Mouse (Mus musculus) cerebellum, adult 8-10 months (tissue): ENCODE results near the gene Nrd1.

Experiments used
- DNase-seq: peaks from one replicate; pipeline ENCODE4 v3.0.0; 2022

Gene Nrd1

GRCm38 (mm10) chr4:109029857-109030256, 29.4 kb downstream of the Nrd1 start:
- no peak for DNase-seq

DNA sequence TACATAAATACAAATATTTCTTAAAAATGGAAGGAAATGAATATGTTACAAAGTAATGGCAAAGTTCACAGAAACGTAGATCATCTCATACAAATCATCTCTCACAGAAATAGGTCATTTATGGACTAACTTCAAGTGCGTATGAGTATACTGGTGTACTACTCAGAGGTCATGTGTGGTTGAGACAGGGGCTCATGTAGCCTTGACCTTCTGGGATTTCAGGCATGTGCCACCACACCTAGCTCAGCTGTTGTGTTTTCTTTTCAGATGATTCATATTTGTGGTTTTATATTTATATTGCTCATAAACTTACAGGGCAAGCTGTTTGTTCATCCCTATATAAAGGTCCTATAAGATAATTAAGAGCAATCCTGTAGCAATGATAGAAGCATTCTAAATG, 29.8 kb downstream of the Nrd1 start:
- no peak for DNase-seq

GRCm38 (mm10) chr4:109036327-109036726, 35.9 kb downstream of the Nrd1 start:
- DNase-seq, result peak; percentile 36

DNA sequence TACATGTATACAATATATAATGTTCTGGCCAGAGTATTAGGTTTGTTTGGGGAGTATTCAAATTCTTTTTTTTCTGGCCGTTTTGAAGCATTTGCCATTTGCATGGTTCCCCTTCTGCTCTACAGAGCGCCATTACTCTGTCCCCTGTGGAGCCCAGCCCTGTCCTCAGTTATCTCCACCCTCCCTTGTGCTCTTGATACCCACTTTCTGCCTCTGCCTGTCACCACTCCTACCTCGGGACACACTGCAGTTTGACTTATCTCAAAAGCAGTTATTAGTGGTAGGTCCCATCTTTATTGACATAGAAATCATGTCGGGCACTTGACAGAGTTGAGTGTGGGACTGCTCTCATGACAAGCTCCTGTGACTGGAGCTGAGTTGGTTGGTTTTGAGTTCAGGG, 42.3 kb downstream of the Nrd1 start:
- DNase-seq, result no peak

DNA sequence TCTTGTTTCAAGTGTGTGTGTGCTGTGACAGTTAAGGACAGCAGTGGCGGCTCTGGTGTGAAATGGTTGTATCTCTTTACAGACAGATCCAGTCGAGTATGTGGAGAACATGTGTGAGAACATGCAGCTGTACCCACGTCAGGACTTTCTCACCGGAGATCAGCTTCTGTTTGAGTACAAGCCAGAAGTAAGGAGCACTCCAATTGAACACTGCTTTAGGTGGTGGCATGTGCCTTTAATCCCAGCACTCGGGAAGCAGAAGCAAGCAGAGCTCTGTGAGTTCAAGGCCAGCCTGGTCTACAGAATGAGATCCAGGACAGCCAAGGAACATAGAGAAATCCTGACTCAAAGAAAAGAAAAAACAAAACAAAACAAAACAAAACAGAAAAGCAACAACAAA, 42.8 kb downstream of the Nrd1 start:
- no peak for DNase-seq

DNA sequence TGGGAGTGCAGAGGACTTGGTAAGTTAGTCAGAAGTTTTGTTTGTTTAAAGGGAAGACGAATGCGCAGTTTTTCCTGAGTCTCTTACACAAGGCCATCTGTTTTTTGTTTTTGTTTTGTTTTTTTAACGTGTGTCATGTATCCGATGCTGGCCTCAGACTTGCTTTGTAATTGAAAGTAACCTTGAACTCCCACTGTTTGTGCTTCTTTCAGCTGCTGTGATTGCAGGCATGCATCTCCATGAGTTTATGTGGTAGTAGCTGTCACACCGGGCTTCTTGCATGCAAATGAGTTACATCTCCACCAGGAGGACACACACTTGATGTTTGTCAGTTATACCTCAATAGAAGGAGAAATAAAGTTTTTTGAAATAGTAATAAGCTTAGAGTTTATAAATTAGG, 43.3 kb downstream of the Nrd1 start:
- no peak for DNase-seq

GRCm38 (mm10) chr4:109048258-109048657, 47.8 kb downstream of the Nrd1 start:
- no peak for DNase-seq

- no peak for DNase-seq
Observed at GRCm38 (mm10) chr4:109052282-109052681, 51.8 kb downstream of the Nrd1 start.

DNA sequence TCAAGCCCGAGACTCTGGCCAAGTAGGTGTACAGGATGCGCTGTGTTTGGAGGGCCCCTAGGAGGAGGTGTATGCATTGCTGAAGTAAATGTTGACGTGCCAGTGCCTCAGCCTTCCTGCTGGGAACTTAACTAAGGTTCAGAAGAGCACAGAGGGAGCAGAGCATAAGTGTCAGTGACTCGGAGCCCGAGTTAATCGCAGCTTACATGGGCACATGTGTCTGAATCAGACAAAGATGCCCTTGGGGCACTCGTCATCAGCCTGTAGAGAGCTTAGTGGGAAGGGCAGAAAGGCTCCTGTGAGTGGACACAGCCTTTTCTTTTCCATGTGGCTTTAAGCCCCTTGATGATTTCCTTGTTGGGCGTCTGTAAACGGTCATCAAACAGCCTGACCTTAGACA, 53.5 kb downstream of the Nrd1 start:
- DNase-seq, result no peak

DNA sequence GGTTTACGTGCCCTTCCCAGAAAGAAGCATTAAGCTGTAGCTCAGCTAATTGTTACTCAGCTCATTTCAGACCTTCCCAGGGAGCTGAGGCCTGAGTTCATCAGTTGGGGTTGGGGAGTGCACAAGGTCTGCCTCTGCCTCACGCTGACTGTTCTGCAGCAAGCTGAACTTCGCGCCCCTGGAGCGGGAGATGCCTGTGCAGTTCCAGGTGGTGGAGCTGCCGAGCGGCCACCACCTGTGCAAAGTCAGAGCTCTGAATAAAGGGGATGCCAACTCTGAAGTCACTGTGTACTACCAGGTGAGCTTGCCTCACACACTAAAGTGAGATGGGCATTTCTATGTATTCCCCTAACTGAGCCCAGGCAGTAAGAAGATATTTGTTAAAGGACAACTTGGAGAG, 55.9 kb downstream of the Nrd1 start:
- no peak for DNase-seq

- DNase-seq, result no peak
Observed at GRCm38 (mm10) chr4:109057640-109058039, 57.2 kb downstream of the Nrd1 start.

- DNase-seq, result no peak
Observed at GRCm38 (mm10) chr4:109059255-109059821, 58.9 kb downstream of the Nrd1 start.

DNA sequence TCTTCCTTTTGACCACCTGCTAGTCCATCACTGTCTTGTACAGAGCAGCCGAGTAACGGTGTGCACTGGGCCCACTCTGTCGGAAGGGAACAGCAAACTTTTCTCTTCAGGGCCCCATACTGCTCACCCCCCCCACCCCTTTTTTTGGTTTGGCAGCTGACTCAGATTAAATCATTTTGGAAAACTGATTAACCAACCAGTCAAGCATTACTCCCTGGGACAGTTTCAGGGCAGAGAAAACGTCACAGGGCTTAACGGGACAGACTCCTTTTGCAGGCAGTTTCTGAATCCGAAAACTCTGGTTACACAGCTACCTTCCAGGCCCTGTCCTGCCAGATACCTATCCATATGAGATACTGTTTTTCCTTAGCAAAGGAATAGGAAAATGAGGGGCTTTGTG, 64.5 kb downstream of the Nrd1 start:
- DNase-seq, result no peak

DNA sequence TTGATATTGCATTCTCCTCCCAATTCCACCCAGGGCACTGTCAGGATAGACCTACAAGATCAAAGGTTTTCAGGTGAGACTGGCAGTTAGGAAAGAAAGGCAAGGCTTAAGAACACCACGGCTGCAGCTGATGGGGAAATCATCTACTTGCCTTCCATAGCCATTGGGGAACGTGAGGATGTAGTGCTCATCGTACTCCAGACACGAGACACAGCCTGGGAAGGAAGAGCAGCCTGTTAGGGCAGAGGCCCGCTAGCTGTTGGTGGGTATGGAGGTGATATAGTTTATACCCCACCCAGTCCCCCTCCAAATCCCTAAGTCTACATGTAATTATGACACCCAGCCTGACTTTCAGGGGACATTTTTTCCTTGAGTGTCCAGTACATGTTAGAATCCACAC, 65.3 kb downstream of the Nrd1 start:
- DNase-seq, result no peak

DNA sequence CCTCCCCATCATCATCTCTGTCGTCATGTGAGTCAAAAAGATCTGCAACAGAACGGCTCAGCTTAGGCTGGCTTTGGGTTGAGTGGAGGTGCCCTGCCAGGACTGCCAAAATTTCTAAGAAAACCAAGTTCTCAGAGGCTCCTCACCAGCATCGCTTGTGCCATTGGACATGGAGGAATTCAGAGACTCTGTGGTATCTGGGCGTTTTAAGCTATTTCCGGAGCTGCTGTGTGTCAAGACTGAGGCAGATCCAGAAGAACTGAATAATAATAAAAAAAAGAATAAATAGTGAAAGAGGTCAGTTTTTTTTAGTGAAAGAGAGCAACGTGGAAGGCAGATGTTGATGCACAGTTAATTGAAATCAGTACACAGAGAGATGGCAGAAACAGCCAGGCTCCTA, 72.4 kb downstream of the Nrd1 start:
- no peak for DNase-seq

DNA sequence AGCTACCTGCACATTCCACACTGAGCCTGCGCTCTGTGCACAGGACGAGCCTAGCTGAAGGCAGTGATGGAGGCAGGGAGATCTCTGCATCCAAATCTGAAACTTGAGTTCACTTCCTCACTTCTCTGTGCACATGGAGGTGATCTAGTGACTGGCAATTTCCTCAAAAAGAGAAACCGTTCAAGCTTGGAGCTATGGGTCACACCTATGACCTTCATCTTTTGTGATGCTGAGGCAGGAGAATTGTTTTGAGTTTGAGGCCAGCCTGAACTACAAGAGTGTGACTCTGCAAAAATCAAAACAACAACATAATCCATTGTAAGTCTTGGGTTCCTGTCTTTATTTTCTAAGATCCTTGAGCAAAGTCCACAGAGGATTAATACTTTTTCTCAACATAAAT, 72.8 kb downstream of the Nrd1 start:
- DNase-seq, result no peak

GRCm38 (mm10) chr4:109078941-109079340, 78.5 kb downstream of the Nrd1 start:
- DNase-seq, result no peak

GRCm38 (mm10) chr4:109079676-109080075, 79.2 kb downstream of the Nrd1 start:
- no peak for DNase-seq

DNA sequence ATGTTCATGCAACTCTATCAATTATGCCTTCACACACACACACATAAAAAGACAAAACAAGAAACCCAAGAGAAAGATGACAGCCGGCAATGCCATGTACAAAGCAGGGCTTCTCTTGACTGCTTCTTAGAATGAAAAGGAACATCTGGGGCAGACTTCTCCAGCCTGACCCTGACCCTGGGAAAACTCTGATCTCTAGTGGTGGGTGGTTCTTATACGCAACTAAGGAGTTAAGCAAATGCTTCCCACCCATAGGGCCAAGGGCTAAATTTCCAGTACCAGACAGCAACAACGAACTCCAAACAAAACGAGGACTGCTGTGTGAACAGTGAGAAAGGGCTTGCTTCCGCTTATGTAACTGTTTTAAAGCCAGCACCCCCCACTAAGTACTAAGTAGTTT, 79.7 kb downstream of the Nrd1 start:
- no peak for DNase-seq

DNA sequence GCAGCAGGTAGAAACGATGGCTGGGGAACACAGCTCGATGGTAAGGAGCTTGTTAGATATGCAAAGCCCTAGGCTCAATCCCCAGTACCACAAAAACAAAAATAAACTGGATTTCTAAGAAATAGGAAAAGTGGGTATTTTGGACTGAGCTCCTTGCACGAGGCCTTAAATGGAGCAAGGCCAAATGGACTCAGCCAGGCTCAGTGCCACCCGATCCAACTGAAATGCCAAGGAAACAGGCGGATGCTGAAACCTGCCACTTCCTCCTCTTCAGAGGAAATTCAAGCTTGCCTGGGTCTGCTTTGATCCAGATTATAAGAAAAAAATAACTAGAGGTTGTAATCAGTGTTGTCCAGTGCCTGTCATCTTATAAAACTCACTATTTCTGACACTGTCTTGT, 88.7 kb downstream of the Nrd1 start:
- no peak for DNase-seq

- DNase-seq, result no peak
Observed at GRCm38 (mm10) chr4:109089999-109090398, 89.5 kb downstream of the Nrd1 start.

- DNase-seq, result no peak
Observed at GRCm38 (mm10) chr4:109091241-109091777, 90.9 kb downstream of the Nrd1 start.

DNA sequence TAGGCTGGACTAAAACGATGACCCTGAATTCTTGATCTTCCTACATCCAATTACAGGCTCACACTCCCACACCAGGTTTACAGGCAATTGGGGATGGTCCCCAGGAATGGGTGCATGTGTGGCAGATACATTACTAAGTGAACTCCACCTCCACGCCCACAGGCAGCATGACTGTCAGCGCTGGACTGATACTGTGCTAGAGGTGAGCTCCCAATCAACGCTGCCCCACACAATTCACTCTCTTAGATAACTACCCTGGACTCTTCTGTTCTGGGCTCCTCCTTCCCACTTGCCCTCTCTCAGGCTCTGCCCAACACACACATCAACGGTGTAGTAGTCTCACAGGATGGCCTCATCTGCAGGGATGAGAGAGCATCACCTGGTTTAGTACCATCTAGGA, 91.9 kb downstream of the Nrd1 start:
- DNase-seq, result no peak

- DNase-seq, result no peak
Observed at GRCm38 (mm10) chr4:109094269-109094668, 93.8 kb downstream of the Nrd1 start.

GRCm38 (mm10) chr4:109098861-109099260, 98.4 kb downstream of the Nrd1 start:
- DNase-seq, result no peak

DNA sequence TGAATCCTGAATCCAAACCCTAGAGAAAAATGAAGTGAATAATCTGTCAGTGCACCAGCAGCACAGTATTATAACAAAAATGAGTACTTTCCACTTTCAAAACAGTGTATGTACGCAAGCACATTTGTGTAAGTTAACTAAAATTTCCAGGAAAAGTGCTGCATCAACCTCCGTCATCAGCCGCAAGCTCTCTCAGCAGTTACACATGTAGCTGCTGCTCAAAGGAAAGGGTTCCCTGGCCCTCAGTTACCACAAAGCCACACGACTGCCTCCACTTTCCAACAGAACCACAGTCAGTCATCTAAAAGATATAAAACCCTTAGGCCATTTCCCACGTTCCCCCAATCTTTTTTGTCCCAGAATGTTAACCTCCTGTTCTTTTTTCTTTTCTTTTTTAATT, 102.1 kb downstream of the Nrd1 start:
- DNase-seq, result no peak
